Mouse (Mus musculus): ENCODE results near the gene Smarca5. TPM values are rescaled to one million over a fixed set of nuclear protein-coding genes. Genes with fewer than 3 reads are reported as not detected.

The Smarca5 gene
- polyA plus RNA-seq, 1 experiment from 2014 or later, result 39.5 TPM

DNA sequence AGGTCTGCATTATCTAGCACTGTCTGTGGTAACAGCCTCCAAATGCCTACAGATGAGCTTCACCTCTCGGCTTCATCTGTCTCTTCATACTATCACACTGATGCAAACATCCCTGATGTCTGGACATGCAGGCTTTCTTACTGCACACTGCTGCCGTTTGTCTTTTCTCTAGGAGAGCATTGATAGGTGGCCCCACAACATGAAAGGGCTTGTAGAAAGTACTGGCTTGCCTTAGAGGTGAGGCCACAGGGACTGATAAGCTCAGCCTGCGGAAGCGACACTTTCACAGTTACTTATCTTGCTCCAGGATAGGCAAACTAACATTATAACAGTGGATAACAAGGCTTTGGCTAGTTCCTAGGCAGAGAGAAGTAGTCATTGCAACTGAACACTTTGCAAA is 78.2 kb downstream of the Smarca5 start:
- ATAC-seq (ENCODE audit: low FRiP score), result no peak
- Histone ChIP-seq H3K9ac (replicated peaks) (no peak overlapping the region), H3K4me3 (replicated peaks) (no peak overlapping the region), H3K4me2 (no peak overlapping the region), H3K9me3 (replicated peaks) (no peaks in the 10 kb centered on the region), H3K4me1 (no peaks in the 10 kb centered on the region), H3K27me3 (replicated peaks) (no peaks in the 10 kb centered on the region), H3K27ac (replicated peaks) (no peak overlapping the region), H3K36me3 (no peaks in the 10 kb centered on the region)
- 85% methylated on average over 4 of the region's 4 CpGs for WGBS

DNA sequence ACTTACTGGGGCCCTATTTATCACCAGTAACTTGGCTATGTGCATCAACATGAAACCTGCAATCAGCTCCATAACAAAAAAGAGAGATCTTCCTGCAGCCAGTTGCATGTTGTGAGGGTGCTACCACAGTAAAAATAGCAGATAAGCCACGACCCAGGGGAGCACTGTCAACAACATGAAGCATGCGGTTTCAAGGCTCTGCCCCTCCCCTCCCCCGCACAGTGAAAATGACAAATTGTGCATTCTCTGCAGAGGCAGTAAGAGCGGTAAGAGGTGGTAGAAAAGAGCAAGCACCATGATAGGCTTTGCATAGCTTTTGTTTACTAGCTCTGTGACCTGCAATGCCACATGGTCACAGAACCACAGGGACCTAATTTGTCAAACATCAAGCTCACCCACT is 81.7 kb downstream of the Smarca5 start:
- no peak overlapping the region for H3K4me3 ChIP-seq (replicated peaks)
- H3K27ac ChIP-seq (replicated peaks), result no peak overlapping the region
- no peak for ATAC-seq (ENCODE audit: low FRiP score)

More for the DNA sequence above, 81.7 kb downstream of the Smarca5 start:
- Histone ChIP-seq H3K9ac (replicated peaks) (no peak overlapping the region), H3K4me1 (no peaks in the 10 kb centered on the region), H3K27me3 (replicated peaks) (no peaks in the 10 kb centered on the region), H3K4me2 (no peak overlapping the region), H3K9me3 (replicated peaks) (no peaks in the 10 kb centered on the region), H3K36me3 (no peaks in the 10 kb centered on the region)
- WGBS, result 30% methylated on average over 4 of the region's 4 CpGs

Other genes starting within 250 kb of the Smarca5 start
- gene Gypa, start 245.7 kb downstream of the Smarca5 start, polyA plus RNA-seq (2015; fragmentation: Nextera tagmentation; extraction: Ambion mirVana), result 2.7 and 3.9 TPM in 2 replicates
- 0.37 and 0.47 TPM in 2 replicates for gene Frem3, start 128.4 kb downstream of the Smarca5 start, polyA plus RNA-seq (2015; fragmentation: Nextera tagmentation; extraction: Ambion mirVana)
- 9.6 and 11.4 TPM in 2 replicates for gene Gab1, start 141.0 kb upstream of the Smarca5 start, polyA plus RNA-seq (2015; fragmentation: Nextera tagmentation; extraction: Ambion mirVana)

All from neural tube, embryonic 15.5 days (tissue).